Mouse (Mus musculus): ENCODE results near the gene Zfp518a.

The Zfp518a gene

GRCm38 (mm10) chr19:40943552-40943951, 49.0 kb downstream of the Zfp518a start:
- DNase-seq (ENCODE audit: low read depth, low spot score) = no peak
- H3K36me3 ChIP-seq (ENCODE audit: control insufficient read depth, insufficient read depth, low read length, poor library complexity, severe bottlenecking) = peaks cover 43% of the 10 kb centered on the region
- H3K27me3 ChIP-seq (ENCODE audit: control insufficient read depth, insufficient read depth, low read length, poor library complexity, severe bottlenecking) = no peaks in the 10 kb centered on the region

GRCm38 (mm10) chr19:40946937-40947577, 52.6 kb downstream of the Zfp518a start:
- DNase-seq (ENCODE audit: low read depth, low spot score) = no peak
- H3K36me3 ChIP-seq (ENCODE audit: control insufficient read depth, insufficient read depth, low read length, poor library complexity, severe bottlenecking) = peaks cover 52% of the 10 kb centered on the region
- H3K27me3 ChIP-seq (ENCODE audit: control insufficient read depth, insufficient read depth, low read length, poor library complexity, severe bottlenecking) = no peaks in the 10 kb centered on the region

GRCm38 (mm10) chr19:40958981-40959380, 64.5 kb downstream of the Zfp518a start:
- no peak for DNase-seq (ENCODE audit: low read depth, low spot score)
- no peaks in the 10 kb centered on the region for H3K27me3 ChIP-seq (ENCODE audit: control insufficient read depth, insufficient read depth, low read length, poor library complexity, severe bottlenecking)
- H3K36me3 ChIP-seq (ENCODE audit: control insufficient read depth, insufficient read depth, low read length, poor library complexity, severe bottlenecking) = peaks cover 45% of the 10 kb centered on the region

- no peaks in the 10 kb centered on the region for H3K27me3 ChIP-seq (ENCODE audit: control insufficient read depth, insufficient read depth, low read length, poor library complexity, severe bottlenecking)
- peaks cover 52% of the 10 kb centered on the region for H3K36me3 ChIP-seq (ENCODE audit: control insufficient read depth, insufficient read depth, low read length, poor library complexity, severe bottlenecking)
- peak; percentile 96 for DNase-seq (ENCODE audit: low read depth, low spot score)
Measured at GRCm38 (mm10) chr19:40962988-40963387, 68.5 kb downstream of the Zfp518a start.

GRCm38 (mm10) chr19:40964367-40964891, 69.9 kb downstream of the Zfp518a start:
- no peak for DNase-seq (ENCODE audit: low read depth, low spot score)
- Histone ChIP-seq H3K27me3 (ENCODE audit: control insufficient read depth, insufficient read depth, low read length, poor library complexity, severe bottlenecking) (no peaks in the 10 kb centered on the region), H3K36me3 (ENCODE audit: control insufficient read depth, insufficient read depth, low read length, poor library complexity, severe bottlenecking) (peaks cover 43% of the 10 kb centered on the region)

- H3K36me3 ChIP-seq (ENCODE audit: control insufficient read depth, insufficient read depth, low read length, poor library complexity, severe bottlenecking) = peaks cover 36% of the 10 kb centered on the region
- H3K27me3 ChIP-seq (ENCODE audit: control insufficient read depth, insufficient read depth, low read length, poor library complexity, severe bottlenecking) = no peaks in the 10 kb centered on the region
- peak; percentile 32 for DNase-seq (ENCODE audit: low read depth, low spot score)
Measured at GRCm38 (mm10) chr19:40964936-40965850, 70.7 kb downstream of the Zfp518a start.
